Mouse (Mus musculus) forebrain, embryonic 16.5 days (tissue): ENCODE results near the gene Tenm4. TPM values are rescaled to one million over a fixed set of nuclear protein-coding genes. Genes with fewer than 3 reads are reported as not detected.

Experiments
- ATAC-seq: fragments of 200-750 bp; cut with Nextera tagmentation; 2 replicates; pipeline ENCODE4 v1.8.0; 2017; ENCODE audit warnings: mild to moderate bottlenecking, moderate library complexity
- H3K27ac ChIP-seq: fragments of 300-500 bp; sonication (generic); 2 replicates; pipeline ENCODE4 v1.5.1; 2014; ENCODE audit warnings: low read length, control low read depth
- H3K27me3 ChIP-seq: fragments of 300-500 bp; sonication (generic); replicated peaks from 2 replicates; pipeline ENCODE4 v1.6.1; 2014; ENCODE audit warnings: low read length; ENCODE audit not compliant: control insufficient read depth, insufficient read depth
- H3K36me3 ChIP-seq: fragments of 300-500 bp; sonication (generic); 2 replicates; pipeline ENCODE4 v1.6.1; 2014; ENCODE audit not compliant: control insufficient read depth, insufficient read depth
- H3K4me1 ChIP-seq: fragments of 300-500 bp; sonication (generic); replicated peaks from 2 replicates; pipeline ENCODE4 v1.6.1; 2014; ENCODE audit warnings: low read length; ENCODE audit not compliant: control insufficient read depth, insufficient read depth
- H3K4me2 ChIP-seq: fragments of 300-500 bp; sonication (generic); 2 replicates; pipeline ENCODE4 v1.6.1; 2014; ENCODE audit warnings: mild to moderate bottlenecking, low read length, control low read depth
- H3K4me3 ChIP-seq: fragments of 300-500 bp; sonication (generic); replicated peaks from 2 replicates; pipeline ENCODE4 v1.5.1; 2014; ENCODE audit warnings: mild to moderate bottlenecking, low read length, control low read depth
- H3K9ac ChIP-seq: fragments of 300-500 bp; sonication (generic); replicated peaks from 2 replicates; pipeline ENCODE4 v1.6.1; 2014; ENCODE audit warnings: low read depth, low read length, control low read depth
- H3K9me3 ChIP-seq: fragments of 300-500 bp; sonication (generic); 2 replicates; pipeline ENCODE4 v1.6.1; 2016; ENCODE audit warnings: low read length; ENCODE audit not compliant: control insufficient read depth
- WGBS: fragments of 180-500 bp; shearing (Covaris S2); extraction: QIAGEN DNeasy Blood & Tissue Kit; methylation state at CpG from one replicate; pipeline ENCODE4 v1.1.7; 2014; 5-methylcytosine and 5-hydroxymethylcytosine counted together
- polyA plus RNA-seq: library from polyadenylated mRNA; unstranded; fragments of >200 nt; fragmentation: Nextera tagmentation; extraction: Ambion mirVana; gene quantifications from 2 replicates; pipeline ENCODE4 v1.2.1, GENCODE M21; 2015

The Tenm4 gene
- polyA plus RNA-seq, 1 experiment from 2014 or later = 105 TPM

DNA sequence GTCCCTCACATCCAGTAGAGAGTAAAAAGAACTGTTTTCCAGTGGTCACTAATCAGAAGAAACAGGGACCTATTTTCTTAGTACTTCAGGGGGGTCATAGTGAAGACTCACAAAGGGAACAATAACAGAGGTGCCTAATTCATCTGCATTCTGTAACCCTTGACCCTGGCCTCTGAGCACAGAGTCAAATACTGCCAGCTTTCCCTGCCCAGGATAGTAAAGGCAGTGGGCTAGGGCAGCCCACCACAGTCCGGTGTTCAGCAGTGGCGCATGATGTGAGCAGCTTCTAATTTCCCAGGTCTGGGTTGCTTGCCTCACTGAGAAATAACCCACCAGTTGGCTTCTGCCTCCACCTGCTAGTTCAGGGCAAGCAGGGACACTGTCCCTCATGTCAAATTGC lies 221.6 kb downstream of the Tenm4 start:
- ATAC-seq = no peak
- Histone ChIP-seq H3K4me1 (0 out of 2 replicates have a peak, but pooled peaks cover 7% of the 10 kb centered on the region), H3K4me3 (no peak overlapping the region), H3K9ac (no peak overlapping the region), H3K27ac (no peak overlapping the region), H3K36me3 (no peaks in the 10 kb centered on the region), H3K9me3 (no peaks in the 10 kb centered on the region), H3K27me3 (no peaks in the 10 kb centered on the region), H3K4me2 (no peak overlapping the region)
- 79% methylated on average over 2 of the region's 2 CpGs for WGBS

DNA sequence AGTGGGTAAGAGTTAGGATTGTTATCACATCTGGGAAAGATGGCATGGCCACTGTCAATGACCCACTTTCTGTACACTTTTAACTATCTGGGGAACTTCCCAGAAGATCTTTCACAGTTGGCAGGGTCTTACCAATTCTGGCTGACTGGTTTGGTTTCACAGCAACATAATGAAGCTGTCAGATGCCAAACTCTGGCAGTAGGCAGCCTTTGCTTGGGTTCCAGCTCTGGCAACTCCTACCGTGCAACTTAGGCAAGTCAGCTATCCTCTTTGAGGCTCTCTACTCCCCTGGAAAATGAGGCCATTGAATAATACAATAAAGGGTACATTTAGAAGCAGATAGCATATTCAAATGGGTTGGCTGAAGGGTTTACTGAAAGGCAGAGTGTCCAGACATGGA lies 226.9 kb downstream of the Tenm4 start:
- no peak overlapping the region for H3K4me2 ChIP-seq
- ATAC-seq = peak; percentile 73
- 0 out of 2 replicates have a peak overlapping the region, but pooled peaks have one; percentile 8 for H3K27ac ChIP-seq
- H3K36me3 ChIP-seq = no peaks in the 10 kb centered on the region
- H3K4me1 ChIP-seq = peaks cover 12% of the 10 kb centered on the region
- no peaks in the 10 kb centered on the region for H3K9me3 ChIP-seq
- 19% methylated on average over 1 of the region's 1 CpGs for WGBS
- H3K27me3 ChIP-seq = no peaks in the 10 kb centered on the region
- no peak overlapping the region for H3K9ac ChIP-seq
- H3K4me3 ChIP-seq = no peak overlapping the region

DNA sequence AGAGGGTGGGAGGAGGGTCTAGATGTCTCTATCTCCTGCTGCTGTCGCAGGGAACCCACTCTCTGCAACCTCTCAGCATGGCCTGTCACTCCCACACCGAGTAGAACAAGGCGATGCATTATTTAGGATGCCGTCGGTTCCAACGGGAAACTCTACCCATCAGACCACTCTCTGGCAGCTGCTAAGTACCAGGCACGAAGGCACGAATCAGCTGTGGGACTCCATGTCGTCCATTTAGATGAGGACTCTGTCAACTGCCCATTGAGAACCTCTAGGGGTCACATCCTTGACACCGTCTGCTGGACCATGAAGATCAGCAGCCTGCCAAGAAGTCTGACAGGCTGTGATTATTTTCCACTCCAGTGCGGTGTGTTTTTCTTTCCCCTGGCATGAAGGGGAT lies 229.4 kb downstream of the Tenm4 start:
- H3K4me3 ChIP-seq = no peak overlapping the region
- H3K9ac ChIP-seq = no peak overlapping the region
- no peak overlapping the region for H3K27ac ChIP-seq
- H3K27me3 ChIP-seq = no peaks in the 10 kb centered on the region
- no peaks in the 10 kb centered on the region for H3K36me3 ChIP-seq
- H3K4me1 ChIP-seq = peaks cover 12% of the 10 kb centered on the region
- H3K4me2 ChIP-seq = no peak overlapping the region
- no peaks in the 10 kb centered on the region for H3K9me3 ChIP-seq
- peak; percentile 65 for ATAC-seq
- WGBS = 20% methylated on average over 11 of the region's 11 CpGs

DNA sequence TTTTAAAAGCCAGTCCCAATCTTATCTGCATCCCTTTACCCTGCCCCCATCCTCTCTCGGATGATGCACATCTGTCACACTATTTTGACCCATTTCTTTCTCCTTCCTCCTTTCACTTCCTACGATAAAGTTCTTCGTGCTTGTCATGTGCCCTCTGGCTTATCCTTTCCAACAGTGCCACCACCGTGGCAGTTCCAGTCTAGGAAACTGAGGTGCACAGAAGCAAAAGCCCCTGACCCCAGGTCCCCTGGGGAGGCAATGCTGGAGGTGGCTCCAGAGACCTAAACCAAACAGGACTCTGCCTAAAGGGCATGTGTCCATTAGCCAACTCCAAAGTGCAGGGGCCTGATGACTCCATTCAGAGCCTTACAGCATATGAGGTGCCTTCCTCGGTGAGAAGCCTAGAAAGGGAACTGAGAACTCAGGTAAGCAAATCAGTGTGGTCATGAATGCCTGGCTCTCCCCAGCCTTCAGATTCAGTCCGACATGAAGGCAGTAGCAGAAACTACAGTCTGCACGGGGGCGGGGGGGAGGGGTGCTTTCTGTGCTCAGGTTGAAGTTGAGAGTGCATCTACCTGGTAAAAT lies 235.7 kb downstream of the Tenm4 start:
- H3K27me3 ChIP-seq = no peaks in the 10 kb centered on the region
- no peaks in the 10 kb centered on the region for H3K9me3 ChIP-seq
- no peak overlapping the region for H3K4me2 ChIP-seq
- H3K4me1 ChIP-seq = peaks cover 11% of the 10 kb centered on the region
- no peak overlapping the region for H3K4me3 ChIP-seq
- 79% methylated on average over 8 of the region's 8 CpGs for whole genome bisulfite sequencing
- H3K9ac ChIP-seq = no peak overlapping the region
- H3K27ac ChIP-seq = no peak overlapping the region
- H3K36me3 ChIP-seq = no peaks in the 10 kb centered on the region
- ATAC-seq = no peak

DNA sequence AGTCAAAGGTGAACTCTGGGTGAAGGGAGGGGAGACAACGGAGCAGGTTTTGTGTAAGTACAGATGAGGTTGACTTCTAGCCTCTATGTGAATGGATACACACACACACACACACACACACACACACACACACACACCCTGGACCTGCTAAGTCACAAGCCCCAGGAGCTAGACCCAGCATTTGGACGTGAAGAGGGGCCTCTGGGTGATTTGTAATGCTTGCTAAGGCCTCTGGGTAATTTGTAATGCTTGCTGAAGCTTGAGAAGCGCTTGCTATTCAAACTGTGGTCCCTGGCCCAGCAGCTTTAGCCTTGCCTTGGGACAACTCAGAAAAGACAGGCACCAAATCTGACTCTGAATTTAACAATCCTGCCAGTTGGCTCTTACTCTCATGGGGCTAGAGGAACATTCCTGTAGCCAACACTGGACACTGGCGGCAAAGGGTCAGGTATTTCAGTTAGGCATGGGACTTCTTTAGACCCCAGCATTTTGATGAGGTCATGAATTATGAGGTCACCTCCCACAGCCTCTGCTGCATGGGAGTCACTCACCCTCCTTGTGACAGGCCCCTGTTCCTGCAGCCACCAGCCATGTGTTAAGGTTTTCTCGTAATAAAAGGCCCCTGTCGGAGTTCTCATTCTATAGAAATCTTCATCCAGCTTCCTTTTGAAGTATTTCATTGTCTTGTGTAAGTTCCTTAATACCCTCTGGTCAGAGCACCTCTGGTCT lies 237.3 kb downstream of the Tenm4 start:
- Histone ChIP-seq H3K27ac (no peak overlapping the region), H3K36me3 (no peaks in the 10 kb centered on the region), H3K4me2 (no peak overlapping the region), H3K9me3 (no peaks in the 10 kb centered on the region), H3K9ac (no peak overlapping the region), H3K4me1 (peaks cover 14% of the 10 kb centered on the region), H3K4me3 (no peak overlapping the region), H3K27me3 (no peaks in the 10 kb centered on the region)
- 67% methylated on average over 6 of the region's 6 CpGs for WGBS
- peak; percentile 27; the same call in 1 of the 2 replicates for ATAC-seq

DNA sequence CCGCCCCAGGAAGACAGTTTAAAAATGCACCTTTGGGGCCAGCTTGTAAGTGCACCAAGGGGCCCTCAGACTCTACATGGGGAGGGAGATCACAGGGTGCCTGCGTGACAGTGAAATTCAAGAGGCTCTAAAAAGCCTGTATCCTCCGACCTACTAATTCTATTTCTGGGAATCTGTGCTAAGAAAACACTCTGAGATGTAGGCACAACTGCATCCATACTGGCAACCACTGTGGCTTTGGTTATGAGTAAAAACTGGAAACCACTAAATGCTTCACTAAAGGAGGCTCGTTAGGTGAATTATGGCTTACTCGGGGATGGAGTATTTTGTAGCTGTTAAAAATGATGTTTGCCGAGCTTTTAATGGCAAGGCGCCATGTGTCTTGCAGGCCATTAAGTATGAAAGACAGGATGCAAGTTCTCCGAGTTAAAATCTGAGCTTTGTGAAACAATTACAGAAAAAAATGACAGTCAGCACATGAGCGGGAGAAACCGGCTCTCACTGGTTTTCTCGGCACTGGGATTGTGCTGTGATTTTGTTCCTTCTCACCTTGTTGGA lies 238.4 kb downstream of the Tenm4 start:
- peaks cover 24% of the 10 kb centered on the region for H3K4me1 ChIP-seq
- no peak overlapping the region for H3K9ac ChIP-seq
- H3K27me3 ChIP-seq = no peaks in the 10 kb centered on the region
- H3K36me3 ChIP-seq = no peaks in the 10 kb centered on the region
- H3K4me2 ChIP-seq = no peak overlapping the region
- H3K27ac ChIP-seq = peak overlapping the region; percentile 45; the same call in 1 of the 2 replicates
- no peak for ATAC-seq
- no peak overlapping the region for H3K4me3 ChIP-seq
- no peaks in the 10 kb centered on the region for H3K9me3 ChIP-seq
- 50% methylated on average over 11 of the region's 11 CpGs for WGBS

DNA sequence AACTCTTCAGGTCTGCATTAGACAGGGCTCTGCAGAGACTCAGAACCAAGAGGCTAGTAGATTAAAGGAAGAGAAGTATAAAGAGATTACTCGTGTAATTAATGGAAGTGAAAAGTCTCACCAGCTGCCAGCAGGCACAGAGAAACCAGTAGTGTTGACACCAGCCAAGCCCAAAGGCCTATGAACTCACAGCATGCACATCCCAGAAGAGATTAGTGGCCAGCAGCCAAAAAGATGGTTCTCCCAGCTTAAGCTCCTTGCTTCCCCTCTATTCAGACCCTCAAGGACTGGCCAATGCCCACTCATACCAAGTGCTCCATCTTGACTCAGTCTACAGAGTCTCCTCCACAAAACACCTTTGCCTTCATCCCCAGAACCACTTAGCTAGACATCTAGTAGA lies 242.8 kb downstream of the Tenm4 start:
- no peak overlapping the region for H3K4me2 ChIP-seq
- WGBS = 16% methylated on average over 1 of the region's 1 CpGs
- peak overlapping the region; percentile 59; the same call in 1 of the 2 replicates for H3K27ac ChIP-seq
- no peaks in the 10 kb centered on the region for H3K9me3 ChIP-seq
- no peak overlapping the region for H3K4me3 ChIP-seq
- H3K9ac ChIP-seq = no peak overlapping the region
- ATAC-seq = no peak
- no peaks in the 10 kb centered on the region for H3K27me3 ChIP-seq
- H3K36me3 ChIP-seq = no peaks in the 10 kb centered on the region
- H3K4me1 ChIP-seq = peaks cover 45% of the 10 kb centered on the region

DNA sequence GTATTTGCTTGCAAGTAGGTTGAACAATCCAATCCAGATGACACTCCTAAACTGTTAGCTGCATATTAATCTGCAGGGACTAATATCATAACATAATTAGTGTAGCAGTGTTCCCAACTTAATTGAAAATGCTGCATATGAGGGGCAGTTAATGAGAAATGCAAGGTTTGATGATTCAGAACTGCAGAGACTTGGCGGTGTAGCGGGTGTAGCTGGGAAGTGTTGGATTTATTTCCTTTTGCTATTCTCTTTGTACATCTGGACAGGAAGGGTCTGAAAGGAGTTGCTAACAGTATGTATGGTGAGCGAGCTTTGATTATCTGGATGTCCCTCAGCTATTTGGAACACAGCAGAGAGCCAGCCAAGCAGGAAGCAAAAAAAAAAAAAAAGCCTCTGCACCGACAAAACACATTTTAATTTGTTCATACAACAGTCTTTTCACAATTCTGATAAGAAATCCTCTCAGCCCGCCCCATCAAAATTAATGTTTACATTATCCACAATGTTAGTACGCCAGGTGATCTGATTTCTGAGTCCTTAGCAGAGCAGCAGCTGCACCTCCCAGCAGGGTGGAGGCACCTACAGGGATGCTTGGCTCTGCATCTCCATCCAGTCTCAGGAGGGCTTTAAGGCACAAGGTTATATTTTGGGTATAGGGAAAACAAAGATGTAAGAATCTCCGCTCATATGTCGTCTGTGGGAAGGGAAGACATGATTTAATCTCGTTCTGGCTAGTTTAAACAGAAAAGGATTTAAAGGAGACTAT lies 243.4 kb downstream of the Tenm4 start:
- H3K4me2 ChIP-seq = no peak overlapping the region
- peaks cover 41% of the 10 kb centered on the region for H3K4me1 ChIP-seq
- H3K4me3 ChIP-seq = no peak overlapping the region
- H3K27ac ChIP-seq = peak overlapping the region; percentile 59
- H3K9ac ChIP-seq = no peak overlapping the region
- no peaks in the 10 kb centered on the region for H3K27me3 ChIP-seq
- no peaks in the 10 kb centered on the region for H3K36me3 ChIP-seq
- no peak for ATAC-seq
- no peaks in the 10 kb centered on the region for H3K9me3 ChIP-seq
- 42% methylated on average over 9 of the region's 9 CpGs for WGBS
